Mouse (Mus musculus) kidney, postnatal 0 days (tissue): ENCODE results near the gene Hist1h2be. TPM values are rescaled to one million over a fixed set of nuclear protein-coding genes. Genes with fewer than 3 reads are reported as not detected.
A peak's percentile ranks its signal among the peaks of the same experiment; 100 is the strongest.
"Not testable (repeated sequence)": the region's sequence is repeated elsewhere in the genome, so short reads cannot be mapped to it uniquely, and the experiment has no call there.

Source experiments
- ATAC-seq: fragments of 200-750 bp; cut with Nextera tagmentation; replicated peaks from 2 replicates; pipeline ENCODE4 v1.8.0; 2017; ENCODE audit warnings: low read depth, moderate number of reproducible peaks, moderate TSS enrichment, moderate library complexity; ENCODE audit not compliant: low FRiP score
- DNase-seq: peaks from one replicate; pipeline ENCODE4 v3.0.0-alpha.2; 2016; ENCODE audit warnings: low spot score
- H3K27ac ChIP-seq: fragments of 300-500 bp; sonication (generic); 2 replicates; pipeline ENCODE4 v1.5.1; 2014; ENCODE audit warnings: mild to moderate bottlenecking
- H3K27me3 ChIP-seq: fragments of 300-500 bp; sonication (generic); 2 replicates; pipeline ENCODE4 v1.6.1; 2014; ENCODE audit warnings: low read length, mixed read lengths; ENCODE audit not compliant: insufficient read depth
- H3K36me3 ChIP-seq: fragments of 300-500 bp; sonication (generic); 2 replicates; pipeline ENCODE4 v1.6.1; 2014; ENCODE audit warnings: low read length, mixed read lengths; ENCODE audit not compliant: insufficient read depth
- H3K4me1 ChIP-seq: fragments of 300-500 bp; sonication (generic); replicated peaks from 2 replicates; pipeline ENCODE4 v1.6.1; 2014; ENCODE audit warnings: antibody characterized with exemption, low read length, mixed read lengths; ENCODE audit not compliant: insufficient read depth
- H3K4me2 ChIP-seq: fragments of 300-500 bp; sonication (generic); 2 replicates; pipeline ENCODE4 v1.6.1; 2014; ENCODE audit warnings: mild to moderate bottlenecking, low read length, moderate library complexity, mixed read lengths
- H3K4me3 ChIP-seq: fragments of 300-500 bp; sonication (generic); replicated peaks from 2 replicates; pipeline ENCODE4 v1.5.1; 2014; ENCODE audit warnings: low read depth, low read length
- H3K9ac ChIP-seq: fragments of 300-500 bp; sonication (generic); 2 replicates; pipeline ENCODE4 v1.6.1; 2014; ENCODE audit warnings: low read depth, low read length
- H3K9me3 ChIP-seq: fragments of 300-500 bp; sonication (generic); replicated peaks from 2 replicates; pipeline ENCODE4 v1.6.1; 2016; ENCODE audit warnings: low read length, inconsistent platforms, mixed read lengths
- CTCF ChIP-seq: IDR thresholded peaks from 2 replicates; pipeline ENCODE4 v1.5.1; 2016; ENCODE audit warnings: antibody characterized with exemption, low read depth, mild to moderate bottlenecking, moderate library complexity
- WGBS: fragments of 180-500 bp; shearing (Covaris S2); extraction: QIAGEN DNeasy Blood & Tissue Kit; methylation state at CpG from one replicate; pipeline ENCODE4 v1.1.7; 2014; 5-methylcytosine and 5-hydroxymethylcytosine counted together
- polyA plus RNA-seq: library from polyadenylated mRNA; unstranded; fragments of >200 nt; fragmentation: Nextera tagmentation; extraction: Ambion mirVana; gene quantifications from 2 replicates; pipeline ENCODE4 v1.2.1, GENCODE M21; 2015

The Hist1h2be gene
- polyA plus RNA-seq, 1 experiment from 2014 or later, result 0.83 TPM

GRCm38 (mm10) chr13:23550761-23551145 lies 70.2 kb downstream of the Hist1h2be start:
- TF ChIP-seq CTCF, result no peak
- no peaks in the 10 kb centered on the region for H3K27me3 ChIP-seq
- DNase-seq (peak; percentile 49), ATAC-seq (no peak)
- H3K9me3 ChIP-seq, result no peaks in the 10 kb centered on the region
- peak overlapping the region; percentile 90 for H3K27ac ChIP-seq
- no peaks in the 10 kb centered on the region for H3K4me1 ChIP-seq
- under 1% methylated on average over 3 of the region's 3 CpGs for WGBS
- H3K9ac ChIP-seq, result peak overlapping the region; percentile 58
- H3K36me3 ChIP-seq, result no peaks in the 10 kb centered on the region
- peak overlapping the region; percentile 62 for H3K4me2 ChIP-seq
- peak overlapping the region; percentile 38 for H3K4me3 ChIP-seq

- H3K9ac ChIP-seq, result no peak overlapping the region
- H3K36me3 ChIP-seq, result no peaks in the 10 kb centered on the region
- no peak for DNase-seq
- no peak overlapping the region for H3K4me3 ChIP-seq
- H3K9me3 ChIP-seq, result no peaks in the 10 kb centered on the region
- H3K4me1 ChIP-seq, result no peaks in the 10 kb centered on the region
- 75% methylated on average over 5 of the region's 5 CpGs for WGBS
- TF ChIP-seq CTCF, result no peak
- no peak overlapping the region for H3K4me2 ChIP-seq
- no peaks in the 10 kb centered on the region for H3K27me3 ChIP-seq
- H3K27ac ChIP-seq, result no peak overlapping the region
- no peak for ATAC-seq
Measured at GRCm38 (mm10) chr13:23546694-23547093, 74.2 kb downstream of the Hist1h2be start.

- not testable (repeated sequence) for H3K9ac ChIP-seq, H3K27me3 ChIP-seq, H3K9me3 ChIP-seq, H3K36me3 ChIP-seq, H3K4me1 ChIP-seq, DNase-seq
- H3K27ac ChIP-seq, result peak overlapping the region; percentile 93; the same call in 1 of the 2 replicates
- peak overlapping the region; percentile 43 for H3K4me3 ChIP-seq
- peak overlapping the region; percentile 71 for H3K4me2 ChIP-seq
- 0% methylated on average over 11 of the region's 14 CpGs for WGBS
- ATAC-seq, result peak; percentile 4; the same call in 1 of the 2 replicates
Measured at GRCm38 (mm10) chr13:23544787-23545120, 76.2 kb downstream of the Hist1h2be start.

- peak within 1 kb of the TSS; percentile 63 for H3K9ac ChIP-seq
- peak; percentile 93 for ATAC-seq
- no peaks in the 10 kb centered on the region for H3K9me3 ChIP-seq
- H3K4me2 ChIP-seq, result peak within 1 kb of the TSS; percentile 71
- peak; percentile 99 for DNase-seq
- no peaks in the 10 kb centered on the region for H3K4me1 ChIP-seq
- no peaks in the 10 kb centered on the region for H3K27me3 ChIP-seq
- no peaks in the 10 kb centered on the region for H3K36me3 ChIP-seq
- H3K27ac ChIP-seq, result peak within 1 kb of the TSS; percentile 93
- TF ChIP-seq CTCF, result no peak
- peak within 1 kb of the TSS; percentile 43 for H3K4me3 ChIP-seq
- WGBS, result under 1% methylated on average over 21 of the region's 45 CpGs
Measured at GRCm38 (mm10) chr13:23543965-23544786, 76.7 kb downstream of the Hist1h2be start, which contains the start of gene Hist1h3f. Gene Hist1h3f, plus strand, starts transcription at chr13:23544052.

GRCm38 (mm10) chr13:23542999-23543607 lies 77.8 kb downstream of the Hist1h2be start, which contains the start of gene Hist1h2bh:
Gene Hist1h2bh, minus strand, starts transcription at chr13:23543392.
- ATAC-seq, result peak; percentile 92
- under 1% methylated on average over 26 of the region's 42 CpGs for WGBS
- not testable (repeated sequence) for H3K36me3 ChIP-seq, H3K9me3 ChIP-seq, H3K27me3 ChIP-seq, H3K4me1 ChIP-seq
- peak; percentile 99 for DNase-seq
- Histone ChIP-seq H3K4me3 (peak within 1 kb of the TSS; percentile 43), H3K4me2 (peak within 1 kb of the TSS; percentile 71), H3K9ac (peak within 1 kb of the TSS; percentile 60), H3K27ac (peak within 1 kb of the TSS; percentile 93)

GRCm38 (mm10) chr13:23542225-23542980 lies 78.5 kb downstream of the Hist1h2be start:
- H3K36me3 ChIP-seq, ATAC-seq, H3K9me3 ChIP-seq, DNase-seq, H3K4me1 ChIP-seq, H3K27me3 ChIP-seq: not testable (repeated sequence)
- peak overlapping the region; percentile 38 for H3K4me3 ChIP-seq
- peak overlapping the region; percentile 90 for H3K27ac ChIP-seq
- H3K4me2 ChIP-seq, result peak overlapping the region; percentile 71
- 6% methylated on average over 3 of the region's 3 CpGs for WGBS
- peak overlapping the region; percentile 60 for H3K9ac ChIP-seq
